ENCODE assay signal across 8 mouse cellular contexts in the genomic region with DNA sequence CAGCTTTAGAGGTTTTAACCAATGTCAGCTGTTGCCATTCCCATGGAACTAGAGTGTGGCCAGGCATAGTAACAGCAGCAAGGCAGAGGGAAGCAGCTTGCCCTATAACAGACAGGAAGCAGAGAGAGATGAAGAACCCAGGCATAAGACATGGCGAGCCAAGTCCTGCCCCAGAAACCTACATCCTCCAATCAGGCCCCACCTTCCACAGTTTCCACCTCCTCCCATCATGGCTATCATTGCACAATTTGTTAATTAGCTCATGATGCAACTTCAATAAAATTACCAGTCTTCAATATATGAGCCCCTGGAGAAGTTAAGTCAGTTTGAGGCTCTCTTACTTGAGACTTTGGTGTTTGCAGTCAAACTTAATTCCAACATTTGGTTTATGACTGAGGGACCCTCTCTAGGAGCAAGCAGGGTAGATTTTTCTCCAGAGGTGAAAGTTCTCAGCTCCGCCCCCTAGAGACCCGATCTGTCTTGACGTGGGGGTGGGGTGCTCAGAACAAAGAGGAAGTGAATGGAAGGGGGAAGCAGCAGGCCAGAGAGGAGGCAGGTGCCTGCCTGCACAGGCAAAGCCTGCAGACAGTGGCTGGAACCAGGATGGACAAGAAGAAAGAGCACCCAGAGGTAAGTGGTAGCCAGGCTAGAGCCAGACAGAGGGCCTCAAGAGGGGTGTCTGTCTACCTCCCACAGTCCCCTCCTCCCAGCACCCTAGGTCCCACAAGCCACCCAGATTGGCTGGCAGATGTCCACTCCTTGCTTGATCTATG. TPM values are rescaled to one million over a fixed set of nuclear protein-coding genes. Genes with fewer than 3 reads are reported as not detected.
DNase-seq lines count a peak whose midpoint lies in the region; ATAC-seq and TF ChIP-seq lines count a peak whose summit lies in the region.

A gene (plus strand): TSS at position 502 of the 773 bp plus-strand sequence.

- H3K27ac ChIP-seq in kidney, adult 2 months (ENCODE audit: insufficient read depth, low read depth, low read length): no peak within 1 kb of the TSS

- TF ChIP-seq POLR2A in kidney, adult 2 months (IDR thresholded peaks at IDR 0.05; ENCODE audit: low read depth, low read length): no peak

- peak; percentile 76 for ATAC-seq in megakaryocyte progenitor cell, adult 5-6 weeks (replicated peaks; ENCODE audit: poor library complexity)
- ATAC-seq in inflammation-experienced regulatory T-cells, adult 6 months: no peak

- H3K4me1 ChIP-seq in kidney, adult 2 months (ENCODE audit: control insufficient read depth, insufficient read depth, low read length): no peaks in the 10 kb centered on the region

- intact Hi-C loops in left cerebral cortex, postnatal 14 days (cut with DNase I): no loop called here

- H3K4me3 ChIP-seq in kidney, adult 2 months (ENCODE audit: insufficient read depth, low read depth, low read length): no peak within 1 kb of the TSS

- DNase-seq in kidney, adult 2 months: no peak
- DNase-seq in kidney, postnatal 25 days: no peak
- DNase-seq in MEL-GATA-1-ER (ENCODE audit: extremely low read depth, low read depth): peak; percentile 90
- DNase-seq in heart, postnatal 4 days: peak; percentile 15
- DNase-seq in left cerebral cortex, postnatal 14 days (ENCODE audit: low spot score in 2 of 2): no peak
- DNase-seq in right cerebral cortex, adult 2 months (ENCODE audit: low spot score in 2 of 2): no peak

- H3K36me3 ChIP-seq in kidney, adult 2 months (ENCODE audit: control insufficient read depth, insufficient read depth, low read length): no peaks in the 10 kb centered on the region

- H3K27me3 ChIP-seq in kidney, adult 2 months (replicated peaks; ENCODE audit: control insufficient read depth, insufficient read depth, low read length): no peaks in the 10 kb centered on the region

- 41% methylated on average over 4 of the region's 4 CpGs for whole genome bisulfite sequencing in kidney, adult 2 months

- no peak for TF ChIP-seq CTCF in kidney, adult 2 months (conservative IDR thresholded peaks at IDR 0.05; ENCODE audit: insufficient read depth, insufficient read length, low read depth, low read length)

RNA-seq across cellular contexts. Expression of the gene that starts here (rescaled TPM):
- polyA plus RNA-seq in kidney, adult 2 months (2012; rRNA removed): 19.6 and 23.7 TPM in 2 replicates
- 1 to 10 TPM; 3.4 to 4.1 TPM for total RNA-seq in heart, postnatal 4 days (2021)
- 26.6 and 48.3 TPM in 2 replicates for total RNA-seq in megakaryocyte progenitor cell, adult 5-6 weeks (2015)
- total RNA-seq in megakaryocyte progenitor cell, adult 5-6 weeks (2017): 16.4 and 26.7 TPM in 2 replicates
- total RNA-seq in left cerebral cortex, postnatal 14 days (2021): 10 to 100 TPM in 1 of 2 experiments, 1 to 10 TPM in 1; 9.8 to 11.4 TPM
- polyA plus RNA-seq in inflammation-experienced regulatory T-cells, adult 6 months (2017; shearing (Covaris generic)): 1 to 10 TPM in 2 of 3 experiments, not detected in 1; 1.6 to 6.0 TPM

Comparison
In these comparisons a context has a peak if more than half of its experiments do, and no peak if none do; other contexts are left out.
1. DNase-seq: peak in MEL-GATA-1-ER (single experiment) and heart, postnatal 4 days (single experiment); none in kidney, adult 2 months (single experiment), kidney, postnatal 25 days (0 of 2), left cerebral cortex, postnatal 14 days (0 of 2) and right cerebral cortex, adult 2 months (0 of 2).